ENCODE assay signal across 8 mouse cellular contexts in genomic region chr8:46934898-46935297, GRCm38 (mm10). TPM values are rescaled to one million over a fixed set of nuclear protein-coding genes. Genes with fewer than 3 reads are reported as not detected.
DNase-seq lines count a peak whose midpoint lies in the region; ATAC-seq and TF ChIP-seq lines count a peak whose summit lies in the region.

No protein-coding gene starts in this region.

- peak; percentile 85 for TF ChIP-seq CTCF in intestine, postnatal 0 days (IDR thresholded peaks at IDR 0.05; ENCODE audit: low read depth)

- no peak overlapping the region for H3K4me3 ChIP-seq in intestine, postnatal 0 days (ENCODE audit: low read depth, low read length)
- no peak overlapping the region for H3K4me3 ChIP-seq in limb, embryonic 11.5 days (ENCODE audit: low read depth, low read length)
- H3K4me3 ChIP-seq in midbrain, embryonic 15.5 days, result no peak overlapping the region

- WGBS in intestine, postnatal 0 days, result 32% methylated on average over 9 of the region's 9 CpGs
- 29% methylated on average over 9 of the region's 9 CpGs for WGBS in limb, embryonic 11.5 days
- WGBS in midbrain, embryonic 15.5 days, result 24% methylated on average over 9 of the region's 9 CpGs

- H3K27me3 ChIP-seq in intestine, postnatal 0 days (replicated peaks; ENCODE audit: control insufficient read depth, insufficient read depth, low read length), result no peaks in the 10 kb centered on the region
- no peaks in the 10 kb centered on the region for H3K27me3 ChIP-seq in limb, embryonic 11.5 days (ENCODE audit: control insufficient read depth, insufficient read depth, low read length)
- no peaks in the 10 kb centered on the region for H3K27me3 ChIP-seq in midbrain, embryonic 15.5 days (replicated peaks)

- no peak overlapping the region for H3K4me2 ChIP-seq in intestine, postnatal 0 days (replicated peaks; ENCODE audit: low read depth)
- H3K4me2 ChIP-seq in limb, embryonic 11.5 days (ENCODE audit: low read depth, severe bottlenecking), result no peak overlapping the region
- H3K4me2 ChIP-seq in midbrain, embryonic 15.5 days, result no peak overlapping the region

- H3K36me3 ChIP-seq in intestine, postnatal 0 days (ENCODE audit: control insufficient read depth, insufficient read depth), result no peaks in the 10 kb centered on the region
- H3K36me3 ChIP-seq in limb, embryonic 11.5 days (ENCODE audit: control insufficient read depth, insufficient read depth, low read length), result no peaks in the 10 kb centered on the region
- H3K36me3 ChIP-seq in midbrain, embryonic 15.5 days (replicated peaks), result no peaks in the 10 kb centered on the region

- no peak overlapping the region for H3K9ac ChIP-seq in intestine, postnatal 0 days (ENCODE audit: low read depth, low read length)
- no peak overlapping the region for H3K9ac ChIP-seq in limb, embryonic 11.5 days (ENCODE audit: low read length)
- H3K9ac ChIP-seq in midbrain, embryonic 15.5 days, result no peak overlapping the region

- DNase-seq in CD4-positive, CD25-positive, alpha-beta regulatory T cell, adult 2 months (ENCODE audit: low read depth, low spot score), result peak; percentile 78
- peak; percentile 61 for DNase-seq in WW6 (ENCODE audit: low read depth, low spot score)
- DNase-seq in cerebellum, postnatal 25 days, result peak; percentile 58 to 59
- peak; percentile 43 to 54 for DNase-seq in gastrocnemius, adult 8-10 months (ENCODE audit: low spot score in 2 of 2)
- peak; percentile 69 for DNase-seq in limb, embryonic 11.5 days (ENCODE audit: low spot score)
- DNase-seq in testis, postnatal 14 days (ENCODE audit: low spot score), result peak; percentile 56

- no peaks in the 10 kb centered on the region for H3K4me1 ChIP-seq in intestine, postnatal 0 days (replicated peaks; ENCODE audit: control insufficient read depth, insufficient read depth, low read length)
- no peaks in the 10 kb centered on the region for H3K4me1 ChIP-seq in limb, embryonic 11.5 days (ENCODE audit: control insufficient read depth, insufficient read depth, low read length)
- H3K4me1 ChIP-seq in midbrain, embryonic 15.5 days, result no peaks in the 10 kb centered on the region

- H3K27ac ChIP-seq in intestine, postnatal 0 days (ENCODE audit: low read depth, low read length), result no peak overlapping the region
- no peak overlapping the region for H3K27ac ChIP-seq in limb, embryonic 11.5 days (replicated peaks; ENCODE audit: low read depth, low read length)
- no peak overlapping the region for H3K27ac ChIP-seq in midbrain, embryonic 15.5 days

- no peaks in the 10 kb centered on the region for H3K9me3 ChIP-seq in intestine, postnatal 0 days (ENCODE audit: control insufficient read depth)
- H3K9me3 ChIP-seq in limb, embryonic 11.5 days (ENCODE audit: control insufficient read depth, low read length), result no peaks in the 10 kb centered on the region
- H3K9me3 ChIP-seq in midbrain, embryonic 15.5 days, result no peaks in the 10 kb centered on the region

- ATAC-seq in intestine, postnatal 0 days, result peak; percentile 60; the same call in 1 of the 2 replicates
- ATAC-seq in limb, embryonic 11.5 days (ENCODE audit: insufficient number of reproducible peaks, low FRiP score, low TSS enrichment, low read depth), result no peak
- 0 out of 2 replicates have a peak, but pooled peaks have one; percentile 65 for ATAC-seq in midbrain, embryonic 15.5 days (replicated peaks)

RNA-seq across cellular contexts. Expression of gene Enpp6, which starts 51.8 kb away (rescaled TPM):
- under 1 TPM; 0.22 to 0.97 (median 0.31) TPM for total RNA-seq in gastrocnemius, adult 8-10 months (2022)
- 0.20 and 0.37 TPM in 2 replicates for polyA plus RNA-seq in intestine, postnatal 0 days (2015; fragmentation: Nextera tagmentation; extraction: Ambion mirVana)
- polyA plus RNA-seq in limb, embryonic 11.5 days (2014; fragmentation: Nextera tagmentation; extraction: Ambion mirVana), result 0.26 and 0.77 TPM in 2 replicates
- polyA plus RNA-seq in midbrain, embryonic 15.5 days (2015; fragmentation: Nextera tagmentation; extraction: Ambion mirVana), result 0.15 TPM in 1 of 2 replicates, not detected in the other
